Mouse (Mus musculus): ENCODE measurements at regions not wholly inside any gene's neighbourhood (a gene's known extent, or its start where the extent isn't known, plus 50 kb on each side); places are given as distances from the start of the nearest gene placed in this dataset.
A peak's percentile ranks its signal among the peaks of the same experiment; 100 is the strongest.

GRCm38 (mm10) chr11:57958233-57958632, 50.6 kb upstream of the Larp1 start:
- no peak for DNase-seq

DNA sequence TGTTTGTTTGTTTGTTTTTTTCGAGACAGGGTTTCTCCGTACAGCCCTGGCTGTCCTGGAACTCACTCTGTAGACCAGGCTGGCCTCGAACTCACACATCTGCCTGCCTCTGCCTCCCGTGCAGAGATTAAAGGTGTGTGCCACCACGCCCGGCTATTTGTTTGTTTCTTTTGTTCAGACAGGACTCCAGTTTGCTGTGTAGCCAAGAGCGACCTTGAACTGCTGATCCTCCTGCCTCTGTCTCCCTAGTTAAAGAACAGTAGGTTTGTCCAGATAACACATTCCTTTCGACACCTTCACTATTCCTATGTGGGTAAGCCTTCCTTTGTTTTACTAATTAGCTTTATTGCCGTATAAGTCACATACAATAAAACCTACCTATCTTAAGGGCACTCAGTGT, 52.0 kb upstream of the Larp1 start:
- no peak for DNase-seq

DNA sequence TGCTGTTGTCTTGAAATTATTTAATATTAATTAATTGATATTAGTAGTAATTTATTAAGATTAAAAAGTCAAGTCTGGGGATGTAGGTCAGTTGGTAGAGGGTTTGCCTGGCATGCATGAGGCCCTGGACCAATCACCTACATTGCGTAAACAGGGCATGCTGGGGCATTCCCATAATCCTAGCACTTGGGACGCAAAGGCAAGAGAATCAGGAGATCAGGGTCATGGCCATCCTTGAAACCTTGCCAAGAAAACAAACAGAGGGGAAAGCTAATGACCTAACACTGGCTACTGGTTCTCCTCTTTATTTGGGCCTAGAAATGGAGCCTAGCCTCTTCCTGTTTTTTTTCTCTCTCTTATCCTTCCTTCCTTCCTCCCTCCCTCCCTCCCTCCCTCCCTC, 52.8 kb upstream of the Larp1 start:
- no peak for DNase-seq

GRCm38 (mm10) chr11:57955476-57955875, 53.4 kb upstream of the Larp1 start:
- DNase-seq: no peak

DNA sequence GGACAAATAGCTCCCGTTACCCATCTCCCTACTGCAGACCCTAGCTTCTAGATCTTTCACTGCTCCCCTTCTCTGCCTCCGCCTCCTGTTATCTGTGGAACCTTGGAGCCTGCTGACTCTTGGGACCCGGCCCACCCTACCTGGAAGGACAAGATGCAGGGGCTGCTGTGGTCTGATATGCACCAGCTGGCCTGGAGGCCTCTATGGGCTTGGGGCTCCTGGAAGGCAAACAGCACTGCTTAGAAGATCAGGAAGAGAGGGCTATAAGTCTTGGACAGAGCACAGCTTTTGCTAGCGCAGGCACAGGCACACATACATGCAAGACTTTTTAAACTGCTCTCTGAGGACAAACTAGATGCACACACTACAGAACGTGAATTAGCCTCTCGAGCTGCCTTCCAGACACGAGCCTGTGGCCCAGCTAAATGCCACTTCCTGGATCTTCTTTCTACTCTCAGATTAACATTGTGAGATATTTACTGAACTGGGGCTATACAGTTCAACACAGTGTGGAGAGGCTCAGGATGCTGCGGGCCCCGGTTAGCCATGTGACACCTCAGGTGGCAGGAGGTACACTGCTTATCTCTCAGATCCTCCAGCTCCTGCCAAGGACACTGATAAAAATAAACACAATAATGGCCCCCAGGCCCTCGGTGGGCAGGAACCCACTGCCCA, 54.2 kb upstream of the Larp1 start:
- no peak for DNase-seq

GRCm38 (mm10) chr11:57953694-57954093, 55.2 kb upstream of the Larp1 start:
- no peak for DNase-seq

DNA sequence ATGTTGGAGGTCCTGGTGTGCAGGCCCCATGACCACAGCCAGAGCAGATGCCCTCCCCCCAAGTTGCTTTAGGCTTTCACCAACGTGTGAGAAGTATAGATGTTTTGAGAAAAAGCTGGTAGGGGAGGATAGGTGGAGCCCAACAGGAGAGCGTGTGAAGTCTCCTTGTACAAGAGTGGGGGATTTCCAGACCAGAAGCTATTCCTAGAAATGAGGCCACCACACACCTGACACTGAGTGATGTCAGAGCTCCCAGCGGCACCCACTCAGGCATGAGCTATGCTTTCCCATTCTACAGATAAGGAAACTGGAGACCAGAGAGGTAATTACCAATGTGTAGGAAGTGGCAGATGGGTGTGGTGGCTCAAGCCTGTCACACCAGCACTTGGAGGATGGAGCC, 56.2 kb upstream of the Larp1 start:
- DNase-seq: no peak

- DNase-seq: no peak
Observed at GRCm38 (mm10) chr11:57951541-57952326, 57.1 kb upstream of the Larp1 start.

DNA sequence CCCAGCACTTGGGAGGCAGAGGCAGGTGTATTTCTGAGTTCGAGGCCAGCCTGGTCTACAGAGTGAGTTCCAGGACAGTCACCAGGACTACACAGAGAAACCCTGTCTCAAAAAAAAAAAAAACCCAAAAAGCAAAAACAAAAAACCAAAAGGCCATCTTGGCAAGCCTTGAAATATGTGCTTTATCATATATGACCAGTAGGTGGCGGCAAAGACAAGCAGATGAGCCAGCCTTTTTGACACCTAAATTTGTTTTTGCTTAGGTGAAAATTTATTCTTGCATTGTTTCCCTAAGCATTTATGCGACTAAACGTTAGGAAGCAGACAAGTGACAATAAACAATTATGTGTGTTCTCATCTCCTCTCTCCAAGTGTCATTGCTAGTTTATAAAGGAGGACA, 57.9 kb upstream of the Larp1 start:
- DNase-seq: no peak

GRCm38 (mm10) chr11:57949067-57949466, 59.8 kb upstream of the Larp1 start:
- no peak for DNase-seq

DNA sequence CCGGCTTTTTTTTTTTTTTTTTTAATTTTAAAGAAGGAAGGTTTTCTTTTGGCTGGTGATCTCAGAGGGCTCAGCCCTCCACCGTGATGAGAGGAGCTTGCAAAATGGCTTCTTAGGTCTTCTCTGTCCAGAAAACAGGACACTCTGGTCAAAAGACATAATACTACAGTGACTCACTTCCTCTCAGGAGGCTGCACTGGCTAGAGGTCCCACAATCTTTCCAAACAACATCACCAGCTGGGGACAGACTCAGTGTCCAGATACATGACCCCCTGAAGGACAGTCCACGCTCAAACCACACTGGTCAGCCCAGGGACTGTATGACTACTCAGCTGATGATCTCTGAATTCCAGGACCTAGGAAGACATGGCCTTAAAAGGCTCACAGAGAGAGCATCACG, 61.5 kb upstream of the Larp1 start:
- DNase-seq: no peak

GRCm38 (mm10) chr11:57934391-57934850, 74.4 kb upstream of the Larp1 start:
- DNase-seq: peak; percentile 63

DNA sequence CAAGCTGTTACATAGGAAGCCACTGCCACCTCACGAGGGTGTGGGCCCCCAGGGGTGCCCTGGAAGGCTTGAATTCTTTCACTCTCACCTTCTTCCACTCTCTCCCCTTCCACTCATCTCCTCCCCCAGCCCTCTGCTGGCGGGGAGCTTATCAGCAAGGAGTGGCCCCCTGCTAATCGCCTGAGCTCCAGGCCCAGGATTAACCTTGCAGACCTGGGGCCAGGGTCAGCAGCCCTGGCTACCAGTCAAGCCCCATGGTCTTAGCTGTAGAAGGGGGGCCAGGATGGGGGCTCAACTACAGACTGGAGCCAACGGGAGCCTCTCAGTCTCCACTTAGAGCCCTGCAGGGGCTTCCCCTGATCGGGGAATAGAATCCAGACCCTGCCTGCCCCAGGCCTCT, 75.8 kb upstream of the Larp1 start:
- DNase-seq: no peak

- no peak for DNase-seq
Observed at GRCm38 (mm10) chr11:57929506-57929905, 79.4 kb upstream of the Larp1 start.

DNA sequence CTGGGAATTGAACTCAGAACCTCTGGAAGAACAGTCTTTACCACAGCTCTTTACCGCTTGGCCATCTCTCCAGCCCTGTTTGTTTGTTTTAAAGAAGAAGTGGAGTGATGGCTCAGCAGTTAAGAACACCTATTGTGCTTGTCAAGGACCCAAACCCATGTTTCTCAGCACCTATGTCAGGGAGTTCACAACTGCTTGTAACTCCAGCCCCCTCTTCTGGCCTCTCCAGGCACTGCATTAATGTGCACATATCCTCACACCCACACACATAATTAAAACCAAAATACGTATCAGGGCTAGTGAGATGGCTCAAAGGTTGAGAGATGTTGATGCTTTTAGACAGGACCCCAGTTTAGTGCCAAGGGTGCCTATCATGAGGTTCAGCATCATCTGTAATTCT, 87.6 kb upstream of the Hand1 start:
- no peak for DNase-seq

DNA sequence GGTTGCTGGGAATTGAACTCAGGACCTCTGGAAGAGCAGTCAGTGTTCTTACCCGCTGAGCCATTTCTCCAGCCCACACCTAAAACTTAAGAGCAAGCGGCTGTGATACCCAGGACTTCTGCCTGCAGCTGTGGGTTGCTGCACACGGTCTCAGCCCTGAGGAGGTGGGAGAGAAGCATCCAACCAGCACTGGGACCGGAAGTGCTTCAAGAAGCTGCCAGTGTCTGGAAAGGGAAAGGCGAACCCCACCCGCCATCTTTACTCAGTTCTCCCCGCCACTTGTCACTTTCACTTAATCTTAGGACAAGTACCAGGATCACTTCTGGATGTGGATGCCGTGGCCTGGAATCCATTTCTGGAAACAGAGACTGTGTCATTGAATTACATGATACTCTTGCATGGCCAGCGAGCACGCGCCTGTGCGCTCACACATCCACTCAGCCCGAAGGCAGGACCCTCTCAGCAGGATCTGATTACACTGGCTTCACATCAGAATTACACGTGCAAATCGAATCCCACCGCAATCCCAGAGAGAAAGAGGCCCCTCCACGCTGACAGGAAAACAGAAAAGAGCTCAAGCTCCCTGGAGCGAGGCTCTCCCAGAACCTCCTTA, 85.9 kb upstream of the Hand1 start:
- DNase-seq: no peak

DNA sequence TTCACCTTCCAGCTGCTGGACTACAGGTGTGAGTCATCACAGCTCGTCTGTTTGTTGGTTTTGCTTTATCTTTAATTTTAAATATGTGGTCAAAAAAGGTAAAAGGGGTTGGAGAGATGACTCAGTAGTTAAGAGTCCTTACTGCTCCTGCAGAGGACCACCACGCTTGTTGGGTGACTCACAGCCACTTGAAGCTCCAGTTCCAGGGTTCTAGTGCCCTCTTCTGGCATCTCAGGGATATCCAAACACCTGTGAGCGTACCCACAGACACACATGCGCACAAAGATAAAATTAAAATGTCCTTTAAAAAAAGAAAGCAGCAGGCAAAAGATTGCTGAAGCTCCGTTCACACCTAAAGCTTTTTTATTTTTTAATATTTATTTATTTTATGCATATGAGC, 85.4 kb upstream of the Hand1 start:
- DNase-seq: no peak

- no peak for DNase-seq
Observed at GRCm38 (mm10) chr11:57916016-57916415, 83.4 kb upstream of the Hand1 start.

GRCm38 (mm10) chr11:57913801-57914560, 81.4 kb upstream of the Hand1 start:
- DNase-seq: no peak

DNA sequence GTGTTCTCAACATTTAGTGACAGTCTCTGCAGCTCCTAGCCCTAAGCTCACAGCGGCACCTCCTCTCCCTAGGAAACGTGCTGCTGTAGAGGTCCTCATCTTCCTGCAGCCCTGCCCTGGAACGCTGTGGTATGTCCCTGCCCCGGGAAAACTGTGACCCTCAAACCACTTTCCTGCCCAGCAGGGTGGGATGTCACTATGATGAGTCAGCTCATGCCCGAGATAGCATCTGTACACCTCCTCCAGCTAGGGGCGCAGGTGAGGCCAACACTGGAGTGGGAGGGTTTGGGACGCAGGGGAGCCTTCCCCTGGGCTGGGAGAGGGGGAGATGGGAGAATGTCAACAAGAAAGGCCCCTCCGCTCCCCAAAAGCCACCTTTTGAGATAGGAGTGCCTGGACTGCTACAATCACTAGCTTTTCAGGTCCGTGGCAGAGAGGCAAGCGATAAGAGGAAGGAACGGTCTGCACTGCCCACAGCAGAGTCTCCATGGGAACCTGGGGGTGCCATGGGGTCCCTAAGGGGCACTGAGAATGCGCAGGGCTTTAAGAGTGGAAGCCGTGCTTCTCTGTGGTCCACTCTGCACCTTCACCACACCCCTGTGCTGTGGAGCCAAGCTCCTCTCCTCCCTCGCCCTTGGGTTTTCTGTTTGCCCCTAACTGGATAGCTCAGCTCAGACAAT, 80.5 kb upstream of the Hand1 start:
- no peak for DNase-seq

DNA sequence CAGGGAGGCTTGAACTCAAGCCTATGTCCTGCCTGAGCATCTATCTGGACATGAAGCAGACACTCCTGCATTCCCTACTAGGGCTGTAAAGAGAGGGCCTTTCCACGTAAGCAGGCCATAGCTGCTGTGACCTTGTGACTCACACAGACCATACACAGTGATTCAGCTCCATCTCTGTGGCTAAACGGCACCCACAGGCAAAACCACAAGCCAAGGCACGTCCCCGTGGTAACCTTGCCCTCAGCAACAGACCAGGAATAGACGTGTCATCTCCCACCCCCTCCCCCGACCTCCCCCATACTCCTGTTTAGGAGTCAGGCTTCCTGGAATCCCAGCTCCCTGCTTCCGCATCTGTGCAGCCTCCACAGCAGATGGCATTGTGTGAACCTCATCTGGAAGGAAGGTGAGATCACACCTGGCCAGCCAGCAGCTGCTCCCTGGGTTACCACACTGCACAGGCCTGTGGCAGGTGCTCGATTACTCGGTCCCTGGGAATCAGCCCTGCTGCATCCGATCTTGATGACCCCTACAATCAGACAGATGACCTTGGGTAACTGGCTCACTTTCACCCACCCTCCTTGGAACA, 79.2 kb upstream of the Hand1 start:
- DNase-seq: no peak

- no peak for DNase-seq
Observed at GRCm38 (mm10) chr11:57904216-57904615, 71.6 kb upstream of the Hand1 start.
